12 mouse cellular contexts compared by ENCODE assay signal in genomic region chr11:11569466-11570132, GRCm38 (mm10). TPM values are rescaled to one million over a fixed set of nuclear protein-coding genes. Genes with fewer than 3 reads are reported as not detected.
A peak's percentile ranks its signal among the peaks of the same experiment; 100 is the strongest.
DNase-seq lines count a peak whose midpoint lies in the region; ATAC-seq lines count a peak whose summit lies in the region.
"Had no signal": no experiment of that assay in that cellular context is flagged by ENCODE, and none has a peak within 500 bp of the region (broad histone marks: within the 10 kb centered on the region; RNA-seq: fewer than 3 reads in every experiment).

No protein-coding gene starts in this region.

- H3K4me3 ChIP-seq in liver, embryonic 16.5 days (ENCODE audit: low read depth, low read length): no peak overlapping the region
- no peak overlapping the region for H3K4me3 ChIP-seq in forebrain, embryonic 12.5 days (replicated peaks)
- H3K4me3 ChIP-seq: embryonic facial prominence, embryonic 13.5 days; heart, embryonic 13.5 days had no signal

- peak overlapping the region; percentile 63 for H3K27ac ChIP-seq in liver, embryonic 16.5 days (ENCODE audit: low read length)
- no peak overlapping the region for H3K27ac ChIP-seq in forebrain, embryonic 12.5 days
- H3K27ac ChIP-seq: embryonic facial prominence, embryonic 13.5 days; heart, embryonic 13.5 days had no signal

- H3K36me3 ChIP-seq in liver, embryonic 16.5 days (ENCODE audit: control insufficient read depth, insufficient read depth): no peaks in the 10 kb centered on the region
- H3K36me3 ChIP-seq in forebrain, embryonic 12.5 days (replicated peaks): no peaks in the 10 kb centered on the region
- H3K36me3 ChIP-seq: embryonic facial prominence, embryonic 13.5 days; heart, embryonic 13.5 days had no signal

- H3K4me1 ChIP-seq in liver, embryonic 16.5 days (ENCODE audit: control insufficient read depth, low read depth, low read length): peaks cover 22% of the 10 kb centered on the region
- H3K4me1 ChIP-seq in forebrain, embryonic 12.5 days: no peaks in the 10 kb centered on the region
- H3K4me1 ChIP-seq: heart, embryonic 13.5 days had no signal

- no peak overlapping the region for H3K9ac ChIP-seq in liver, embryonic 16.5 days (ENCODE audit: low read depth, low read length)
- no peak overlapping the region for H3K9ac ChIP-seq in forebrain, embryonic 12.5 days
- H3K9ac ChIP-seq: embryonic facial prominence, embryonic 13.5 days; heart, embryonic 13.5 days had no signal

- peak; percentile 51 for ATAC-seq in CD4-positive, CD25-positive, alpha-beta regulatory T cell, adult 4 months
- ATAC-seq in liver, embryonic 16.5 days (ENCODE audit: low read depth): no peak
- no peak for ATAC-seq in forebrain, embryonic 12.5 days (ENCODE audit: low FRiP score)
- ATAC-seq: intestine, embryonic 16.5 days had no signal

- DNase-seq in c-Kit-positive CD71-negative TER-119-negative erythroid progenitor cells, embryonic 14.5 days (ENCODE audit: low read depth): peak; percentile 50
- DNase-seq in thymus, adult 18-20 months: peak; percentile 48 to 80
- no peak for DNase-seq in Muller cell, postnatal 12 days (ENCODE audit: inconsistent ontology term)
- DNase-seq in kidney, postnatal 36 days: no peak
- DNase-seq: lung, adult 18-20 months had no signal

- H3K9me3 ChIP-seq in liver, embryonic 16.5 days (replicated peaks; ENCODE audit: control insufficient read depth, low read length): no peaks in the 10 kb centered on the region
- H3K9me3 ChIP-seq in forebrain, embryonic 12.5 days: no peaks in the 10 kb centered on the region
- H3K9me3 ChIP-seq: embryonic facial prominence, embryonic 13.5 days; heart, embryonic 13.5 days had no signal

- WGBS in liver, embryonic 16.5 days (ENCODE audit: insufficient replicate concordance): 21% methylated on average over 4 of the region's 4 CpGs
- 71% methylated on average over 4 of the region's 4 CpGs for whole genome bisulfite sequencing in forebrain, embryonic 12.5 days

- H3K4me2 ChIP-seq in liver, embryonic 16.5 days (ENCODE audit: low read depth, low read length): no peak overlapping the region
- H3K4me2 ChIP-seq in forebrain, embryonic 12.5 days: no peak overlapping the region
- H3K4me2 ChIP-seq: embryonic facial prominence, embryonic 13.5 days; heart, embryonic 13.5 days had no signal

- H3K27me3 ChIP-seq in liver, embryonic 16.5 days (ENCODE audit: control insufficient read depth, insufficient read depth, low read depth, low read length): no peaks in the 10 kb centered on the region
- H3K27me3 ChIP-seq in forebrain, embryonic 12.5 days: no peaks in the 10 kb centered on the region
- H3K27me3 ChIP-seq: embryonic facial prominence, embryonic 13.5 days; heart, embryonic 13.5 days had no signal

RNA-seq across cellular contexts. Expression of gene 4930512M02Rik, which starts 58.0 kb away (rescaled TPM):
- not detected for polyA plus RNA-seq in CD4-positive, CD25-positive, alpha-beta regulatory T cell, adult 4 months (2017; shearing (Covaris generic))
- polyA plus RNA-seq in liver, embryonic 16.5 days (2015; fragmentation: Nextera tagmentation; extraction: Ambion mirVana): not detected in 2 replicates
- polyA plus RNA-seq in forebrain, embryonic 12.5 days (2016; fragmentation: Nextera tagmentation; extraction: Ambion mirVana): not detected in 2 replicates
- polyA plus RNA-seq: embryonic facial prominence, embryonic 13.5 days; frontal cortex, adult 2 months; heart, embryonic 13.5 days; intestine, embryonic 16.5 days had no signal

Comparison
In these comparisons a context has a peak if more than half of its experiments do, and no peak if none do; other contexts are left out.
1. DNase-seq: peak in c-Kit-positive CD71-negative TER-119-negative erythroid progenitor cells, embryonic 14.5 days (single experiment) and thymus, adult 18-20 months (2 of 2); none in Muller cell, postnatal 12 days (single experiment) and kidney, postnatal 36 days (0 of 2).